Mouse (Mus musculus) gastrocnemius, postnatal 14 days (tissue): ENCODE measurements around the gene Scn2b. TPM values are rescaled to one million over a fixed set of nuclear protein-coding genes. Genes with fewer than 3 reads are reported as not detected.

ENCODE experiments used
- DNase-seq: peaks from one replicate; pipeline ENCODE4 v3.0.0; 2021; ENCODE audit warnings: mixed read lengths
- intact Hi-C: fragments of 180-260 bp; cut with DNase I; formaldehyde crosslinking; loops from one replicate; pipeline ENCODE4 v1.15.1; 2025; ENCODE audit warnings: low total_unique reads
- long read RNA-seq, 2 experiments: library from polyadenylated mRNA; stranded (forward); transcript quantifications; one replicate each; pipeline ENCODE4 v2.0.0; 2021
- total RNA-seq, 2 experiments: library from RNA; stranded (reverse); gene quantifications; 2 replicates each; pipeline ENCODE4 v1.2.3; 2021

Gene Scn2b
- 1 to 10 TPM; 1.9 to 2.6 TPM for total RNA-seq
- long read RNA-seq, experiment 1: 0 reads
- long read RNA-seq, experiment 2, partial matches to known transcripts: 0 of 1 reads
- long read RNA-seq, experiment 2, other reads (novel, unspliced or antisense): 1 of 1 reads

DNA sequence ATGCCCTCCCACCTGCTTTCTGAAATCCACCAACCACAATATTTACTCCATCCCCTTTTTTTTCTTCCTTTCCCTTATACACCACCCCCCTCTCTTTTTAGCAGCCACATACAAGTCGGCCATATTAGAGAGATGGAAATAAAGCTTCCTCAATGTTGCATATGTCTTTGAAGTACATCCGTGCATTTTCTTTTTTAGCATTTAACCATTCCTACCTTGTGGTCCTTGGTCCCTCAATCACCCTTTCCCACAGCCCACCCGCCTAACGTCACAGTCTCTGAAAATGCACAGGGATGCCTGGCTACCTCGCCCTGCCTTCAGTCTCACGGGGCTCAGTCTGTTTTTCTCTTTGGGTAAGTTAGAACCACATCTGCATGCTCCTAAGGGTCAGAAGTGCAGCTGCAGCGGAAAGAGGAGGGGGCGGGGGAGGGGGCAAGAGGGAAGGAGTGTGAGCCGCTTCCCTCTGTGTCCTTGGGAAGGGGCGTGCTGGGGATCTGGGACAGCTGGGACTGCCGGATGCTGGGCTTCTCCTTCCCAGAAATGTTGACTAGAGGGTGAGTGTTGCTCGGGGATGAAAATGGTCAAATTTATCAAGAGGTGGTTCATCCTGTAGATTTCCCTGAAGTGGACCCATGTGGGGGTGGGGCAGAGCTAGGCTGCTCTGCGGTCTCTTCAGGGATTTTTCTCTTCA, at the start of gene Scn2b:
TSS of gene Scn2b (plus strand) at position 42 of the 691 bp plus-strand sequence.
- intact Hi-C loops: no loop called here
- no peak for DNase-seq

DNA sequence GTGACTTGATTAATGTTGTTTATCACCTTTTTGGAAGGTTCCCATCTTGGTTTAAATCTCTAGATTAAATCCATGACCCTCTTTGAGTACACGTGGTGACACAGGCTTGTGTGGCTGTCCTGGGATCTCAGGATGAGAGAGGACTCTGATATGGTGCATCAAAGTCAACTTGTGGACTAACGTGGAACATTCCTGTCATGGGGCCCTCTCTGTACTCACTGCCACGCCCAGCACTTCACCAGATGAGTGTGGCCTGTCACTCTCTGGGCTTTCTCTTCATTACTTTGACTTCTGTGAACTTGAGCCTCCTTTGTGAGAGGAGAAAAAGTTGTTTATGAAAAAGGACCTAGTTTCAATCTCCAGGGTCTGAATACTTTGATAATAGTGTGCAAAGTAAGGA, 45.8 kb upstream of the Scn2b start:
- DNase-seq: no peak
- intact Hi-C loops: no loop called here

DNA sequence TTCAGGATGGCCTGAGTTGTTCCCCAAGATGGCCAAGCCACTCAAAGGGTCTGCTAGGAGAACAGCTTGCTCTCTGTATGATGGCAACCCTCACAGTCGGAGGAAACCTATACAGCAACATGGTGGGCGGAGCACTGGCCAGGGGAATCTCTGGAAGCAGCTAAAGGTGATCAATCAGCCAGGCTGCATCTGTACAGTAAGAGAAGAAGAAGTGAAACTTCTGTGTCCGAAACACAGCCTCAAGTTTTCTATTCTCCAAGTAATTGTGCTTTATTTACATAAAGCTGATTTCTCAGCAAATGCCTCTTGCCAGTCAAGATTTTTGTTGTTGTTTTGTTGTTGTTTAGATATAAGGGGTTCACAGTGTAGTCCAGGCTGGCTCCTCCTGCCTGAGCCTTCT, 39.7 kb upstream of the Scn2b start:
- DNase-seq: no peak

DNA sequence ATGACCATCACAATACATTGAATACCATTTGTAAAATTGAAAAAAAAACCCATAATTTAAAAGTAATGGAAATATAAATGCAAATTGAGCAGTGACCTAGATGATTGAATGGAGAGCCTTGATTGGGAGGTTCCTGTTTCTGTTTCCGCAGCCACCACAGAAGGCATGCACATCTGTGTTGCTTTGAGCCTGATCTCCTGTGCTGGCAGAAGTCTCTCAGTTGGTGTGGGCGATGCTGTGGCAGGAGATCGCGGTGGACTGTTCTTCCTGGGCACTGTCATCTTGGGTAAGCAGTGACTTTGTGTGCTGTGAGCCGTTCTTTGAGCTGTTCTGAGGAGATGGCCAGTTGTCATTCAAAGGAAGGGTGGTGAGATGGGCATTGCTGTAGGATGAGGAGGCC, 38.6 kb upstream of the Scn2b start, which contains the start of gene Jaml:
TSS of gene Jaml (plus strand) at position 173 of the 400 bp plus-strand sequence.
- no peak for DNase-seq
- intact Hi-C loops: no loop called here

More for the DNA sequence above, 39.7 kb upstream of the Scn2b start:
- intact Hi-C loops: no loop called here

DNA sequence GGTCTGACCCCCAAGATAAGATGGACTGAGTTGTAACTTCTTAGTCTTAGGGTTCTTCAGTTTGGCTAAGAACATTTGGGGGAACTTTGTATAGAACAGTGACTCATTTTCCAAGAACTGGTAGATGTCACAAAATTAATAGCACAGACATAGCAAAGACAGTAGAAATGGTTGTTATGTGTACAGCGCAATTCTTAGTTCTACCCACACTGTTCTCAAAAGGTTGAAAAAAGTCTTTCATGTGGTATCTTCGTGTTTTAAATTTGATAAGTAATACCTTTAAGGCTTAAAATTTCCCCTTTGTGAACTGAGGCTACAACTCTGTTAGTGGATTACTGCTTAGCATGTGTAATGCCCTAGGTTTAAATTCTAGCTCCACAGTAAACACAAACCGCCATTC, 34.5 kb upstream of the Scn2b start:
- DNase-seq: no peak
- intact Hi-C loops: no loop called here

DNA sequence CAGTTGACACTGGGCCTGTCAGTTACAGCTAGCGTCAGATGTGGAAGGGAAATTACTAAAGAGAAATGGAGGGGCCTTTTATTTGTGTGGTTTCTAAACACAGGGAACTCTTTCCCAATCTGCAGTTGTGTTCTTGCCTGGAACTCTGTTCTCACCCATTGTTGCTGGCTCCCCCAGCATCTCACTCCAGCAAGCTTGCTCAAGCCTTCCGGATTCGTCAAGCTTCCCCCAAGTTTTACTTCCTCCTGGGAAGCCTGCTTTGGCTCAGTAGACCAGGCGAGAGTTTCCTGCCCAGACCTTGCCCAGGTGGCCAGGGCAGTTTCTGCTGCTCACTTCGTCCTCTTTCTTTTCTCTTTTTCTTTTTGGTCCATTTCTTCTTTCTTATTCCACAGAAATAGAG, 33.0 kb upstream of the Scn2b start:
- no peak for DNase-seq
- intact Hi-C loops: no loop called here

DNA sequence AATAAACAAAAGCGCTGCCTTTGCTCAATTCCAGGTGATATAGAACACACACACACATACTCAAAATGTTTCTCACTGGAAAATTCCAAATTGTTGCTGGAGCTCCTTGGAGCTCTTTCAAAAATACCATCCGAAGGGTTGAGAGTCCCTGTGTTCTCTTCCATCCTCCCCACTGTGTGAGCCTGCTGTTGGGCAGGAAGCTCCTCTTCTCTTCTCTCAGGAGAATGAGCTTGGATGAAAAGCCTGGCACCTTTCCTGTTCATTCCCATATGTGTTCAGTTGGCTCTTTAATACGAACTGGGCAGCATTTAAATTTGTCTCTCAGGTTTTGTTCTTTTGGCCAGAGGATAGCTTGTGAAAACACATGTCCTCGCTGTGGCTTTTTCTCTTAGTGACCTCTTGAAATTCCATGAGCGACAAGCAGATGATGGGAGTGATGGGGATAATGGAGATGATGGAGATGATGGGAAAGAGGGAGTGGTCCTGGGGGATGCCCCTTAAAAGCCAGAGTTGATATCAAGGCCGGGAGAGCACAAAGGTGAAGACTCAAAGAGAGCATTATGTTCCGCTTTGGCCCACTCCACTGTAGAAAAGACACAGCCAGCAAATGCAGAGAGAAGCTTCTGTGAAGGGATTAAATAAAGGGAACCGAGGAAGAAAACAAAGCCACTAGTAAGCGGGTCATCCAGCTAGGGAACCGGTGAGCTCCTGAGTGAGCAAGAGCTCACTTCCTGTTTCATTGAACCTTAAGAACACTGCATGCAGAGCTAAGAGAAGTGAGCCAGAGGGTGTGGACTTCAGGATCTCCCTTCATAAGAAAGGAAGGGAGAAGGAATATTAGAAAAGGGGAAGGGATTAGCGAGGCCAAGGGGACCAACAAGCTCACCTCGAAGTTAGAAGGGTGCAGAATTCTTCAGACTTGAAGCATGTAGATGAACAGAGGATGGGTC, 31.6 kb upstream of the Scn2b start:
- DNase-seq: no peak
- intact Hi-C loops: no loop called here

DNA sequence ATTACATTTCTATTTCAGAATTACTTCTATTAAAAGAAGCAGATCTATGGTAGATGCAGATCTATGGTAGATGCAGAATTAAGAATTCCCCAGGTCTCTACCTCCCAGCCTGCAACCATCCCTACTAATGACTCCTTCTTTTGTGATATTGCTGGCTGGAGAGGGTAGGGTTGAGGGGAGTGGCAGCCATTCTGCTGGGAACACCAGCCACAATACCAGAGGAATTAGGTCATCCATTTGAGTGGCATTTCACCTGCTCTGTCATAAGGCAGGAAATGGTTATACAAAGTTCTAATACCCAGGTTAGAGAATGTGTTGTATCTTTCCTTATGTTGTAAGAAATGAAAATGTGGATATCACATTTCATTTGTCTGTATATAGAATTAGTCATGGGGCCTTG, 29.5 kb upstream of the Scn2b start:
- DNase-seq: no peak

DNA sequence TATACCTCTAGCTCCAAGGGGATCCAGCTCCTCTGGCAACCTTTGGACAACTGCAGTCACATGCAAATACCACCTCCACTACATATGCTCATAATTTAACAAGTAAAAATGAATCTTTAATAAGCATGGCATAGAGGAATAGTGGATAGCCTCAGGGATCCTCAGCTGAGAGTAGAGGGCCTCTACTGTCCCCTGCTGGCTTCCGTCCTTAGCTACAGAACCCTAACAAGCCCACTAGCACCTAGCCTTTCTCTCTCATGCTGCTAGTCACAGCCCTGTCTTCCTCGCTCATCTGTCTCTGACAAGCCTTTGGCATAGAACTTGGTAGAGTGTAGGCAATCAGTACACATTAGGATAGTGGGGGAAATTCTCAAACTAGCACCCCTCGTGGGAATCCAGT, 26.8 kb upstream of the Scn2b start:
- intact Hi-C loops: no loop called here
- no peak for DNase-seq

More for the DNA sequence above, 29.5 kb upstream of the Scn2b start:
- intact Hi-C loops: no loop called here

DNA sequence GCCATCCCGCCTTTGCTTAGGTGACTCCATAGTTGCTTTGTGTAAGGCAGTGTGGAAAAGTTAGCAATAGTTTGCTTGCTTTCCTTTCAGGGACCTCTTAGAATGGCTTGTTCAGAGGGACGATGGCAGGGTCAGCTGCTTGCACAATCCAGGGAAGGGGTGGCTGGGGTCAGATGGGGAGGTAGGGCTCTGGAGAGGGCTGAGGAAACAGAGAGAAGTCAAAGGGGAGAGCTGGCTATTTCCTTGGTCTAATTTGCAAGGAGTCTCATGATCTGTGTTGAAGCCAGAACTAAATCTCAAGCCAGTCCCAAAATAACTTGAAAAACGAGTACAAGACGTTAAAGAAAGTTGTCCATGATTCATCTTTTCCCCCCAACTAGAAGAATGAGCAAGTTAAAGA, 24.9 kb upstream of the Scn2b start:
- intact Hi-C loops: no loop called here
- DNase-seq: no peak

DNA sequence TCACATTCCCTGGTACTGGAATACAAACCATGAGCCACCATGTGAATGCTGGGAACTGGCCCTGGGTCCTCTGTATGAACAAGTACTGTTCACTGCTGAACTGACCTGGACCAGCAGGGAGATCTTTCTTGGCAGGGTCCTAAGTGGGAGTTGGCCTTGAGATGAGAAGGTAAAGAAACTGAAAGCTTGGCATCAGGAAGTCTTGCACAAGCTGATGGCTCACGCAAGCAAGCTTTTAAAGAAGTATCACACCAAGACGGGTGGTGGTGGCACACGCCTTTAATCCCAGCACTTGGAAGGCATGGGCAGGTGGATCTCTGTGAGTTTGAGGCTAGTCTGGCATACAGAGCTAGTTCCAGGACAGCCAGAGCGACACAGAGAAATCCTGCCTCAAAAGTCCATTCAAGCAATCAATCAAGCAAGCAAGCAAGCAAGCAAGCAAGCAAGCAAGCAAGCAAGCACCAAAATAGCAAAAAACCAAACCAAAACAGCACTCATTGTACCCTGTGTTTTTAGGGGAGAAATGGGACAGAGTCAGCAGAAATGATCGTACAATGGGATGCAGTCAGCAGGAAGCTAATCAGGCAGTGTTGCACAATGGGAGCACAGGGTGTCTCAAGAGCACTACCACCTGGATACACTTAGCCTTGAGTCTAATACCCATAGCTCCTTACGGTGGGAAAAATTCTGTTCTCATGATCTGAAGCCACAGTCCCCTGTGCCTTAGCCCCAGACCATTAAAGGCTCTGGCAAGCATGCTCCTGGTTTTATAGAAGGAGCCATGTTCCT, 22.2 kb upstream of the Scn2b start:
- DNase-seq: no peak
- intact Hi-C loops: no loop called here

DNA sequence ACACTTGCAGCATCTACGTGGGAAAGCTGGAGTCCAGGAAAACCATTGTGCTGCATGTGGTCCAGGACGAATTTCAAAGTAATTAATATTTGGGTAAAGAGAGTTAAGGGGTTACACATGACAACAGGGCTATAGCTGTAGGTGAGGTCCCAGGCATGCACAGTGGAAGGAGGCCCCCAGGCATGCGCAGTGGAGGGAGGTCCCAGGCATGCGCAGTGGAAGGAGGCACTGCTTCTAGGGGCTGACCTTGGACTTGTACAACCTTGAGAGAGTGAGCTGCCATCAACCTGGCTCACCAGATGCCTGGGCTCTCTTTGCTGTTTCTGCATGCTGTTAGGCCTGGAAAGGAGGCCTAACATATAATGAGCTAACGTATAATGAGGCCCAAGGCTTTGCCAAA, 19.7 kb upstream of the Scn2b start:
- no peak for DNase-seq
- intact Hi-C loops: no loop called here

DNA sequence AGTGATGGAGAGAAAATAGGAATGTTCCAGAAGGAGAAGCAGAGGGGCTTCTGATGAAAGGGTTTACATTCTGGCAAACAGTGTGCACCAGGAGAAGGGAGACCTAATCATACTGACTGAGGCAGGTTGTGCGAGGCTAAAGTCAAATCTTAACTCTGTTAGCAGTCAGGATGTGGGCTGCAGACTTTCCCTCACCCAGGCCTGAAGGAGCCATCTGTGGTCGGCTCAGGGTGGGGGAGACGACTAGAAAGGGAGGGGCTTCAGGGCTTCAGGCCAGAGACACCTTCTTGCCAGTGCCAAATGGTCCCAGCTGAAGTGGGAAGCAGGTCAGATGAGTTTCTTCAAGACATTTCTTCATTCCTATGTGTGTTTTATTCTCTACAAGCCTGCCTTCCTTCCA, 19.2 kb upstream of the Scn2b start:
- intact Hi-C loops: no loop called here
- DNase-seq: no peak

DNA sequence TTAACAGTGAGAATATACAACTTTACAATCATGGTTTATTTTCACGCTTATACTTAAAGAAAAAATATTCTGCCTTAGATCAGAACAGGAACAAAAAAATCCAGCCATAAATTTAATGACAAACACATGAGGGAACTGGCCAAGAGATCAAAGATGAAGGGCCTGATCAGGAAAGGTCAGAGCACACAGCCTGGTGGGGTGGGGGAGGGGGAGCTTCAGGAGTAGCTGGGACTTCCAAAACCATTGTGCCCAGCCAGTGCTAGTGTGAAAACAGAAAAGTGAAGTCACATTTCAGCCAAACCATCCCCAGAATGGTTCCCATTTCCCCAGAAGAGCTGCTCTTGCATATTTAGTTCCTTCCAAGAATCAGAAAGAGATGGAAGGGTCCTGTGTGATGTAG, 15.1 kb upstream of the Scn2b start:
- intact Hi-C loops: no loop called here
- no peak for DNase-seq

DNA sequence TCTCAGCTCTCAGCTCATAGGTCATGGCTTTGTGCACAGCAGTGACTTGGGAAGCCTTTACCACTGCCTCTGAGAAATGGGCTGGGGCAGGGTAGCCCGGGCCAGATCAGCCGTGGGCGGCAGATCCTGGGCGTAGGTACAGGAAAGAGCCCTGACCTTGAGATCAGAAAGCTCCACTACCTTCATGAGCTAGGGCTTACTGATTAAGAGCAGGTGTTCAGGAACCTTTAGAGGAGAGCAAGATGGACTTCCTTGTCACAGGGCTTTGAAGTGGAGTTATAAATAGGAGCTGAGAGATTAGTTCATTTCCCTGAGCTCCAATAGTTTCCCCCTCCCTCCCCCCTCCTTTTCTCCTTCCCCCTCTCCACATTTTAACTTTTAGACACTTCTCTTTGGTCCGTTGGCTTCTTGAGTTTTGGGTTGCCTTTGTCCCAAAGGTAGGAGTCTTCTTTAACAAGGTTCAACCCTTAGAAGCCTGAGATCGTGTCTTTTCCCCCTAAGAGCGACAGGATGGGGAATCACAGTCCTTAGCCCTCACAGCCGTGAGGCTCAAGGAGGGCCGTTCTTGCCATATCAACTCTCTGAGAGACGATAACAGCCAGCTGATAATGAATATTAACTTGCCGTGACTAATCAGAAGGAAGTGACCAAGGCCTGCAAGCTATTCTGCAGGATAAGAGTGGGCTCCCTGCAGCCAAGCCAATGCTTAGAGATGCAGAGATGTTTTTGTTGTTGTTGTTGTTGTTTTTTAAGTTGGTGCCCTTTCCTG, 14.2 kb upstream of the Scn2b start:
- DNase-seq: no peak
- intact Hi-C loops: no loop called here

DNA sequence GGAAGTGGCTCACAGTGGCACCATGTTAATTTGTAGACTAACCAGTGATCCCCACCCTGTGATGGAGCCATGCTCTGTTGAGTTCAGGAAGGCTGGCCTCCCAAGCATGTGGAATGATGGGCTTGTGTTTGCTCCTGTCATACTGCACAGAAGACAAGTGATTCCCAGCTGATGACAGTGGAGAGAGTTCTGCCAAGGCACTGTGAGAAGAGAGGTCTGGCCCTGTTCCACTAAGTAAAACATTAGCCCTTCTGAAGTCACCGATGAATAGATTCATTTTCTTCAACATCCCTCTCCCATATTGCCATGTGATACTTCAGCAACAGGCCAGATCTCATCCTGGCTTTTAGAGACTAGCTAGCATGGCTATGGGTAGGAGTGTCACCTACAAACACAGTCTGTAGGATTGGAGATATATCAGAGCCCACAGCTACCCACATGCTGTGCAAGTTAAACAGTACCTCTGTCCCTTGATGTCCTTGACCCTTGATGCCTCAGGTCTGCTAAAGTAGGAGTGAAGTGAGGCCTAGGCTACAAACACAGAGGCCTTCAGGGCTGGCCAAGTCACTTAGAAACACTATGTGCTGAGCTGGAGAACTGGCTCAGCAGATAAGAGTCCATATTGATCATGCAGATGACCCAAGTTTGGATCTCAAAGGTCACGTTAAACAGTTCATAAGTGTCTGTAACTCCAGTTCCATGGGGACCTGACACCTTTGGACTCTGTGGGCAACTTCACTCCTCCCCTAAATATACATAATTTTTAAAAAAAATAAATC, 11.8 kb upstream of the Scn2b start:
- intact Hi-C loops: no loop called here
- DNase-seq: no peak

DNA sequence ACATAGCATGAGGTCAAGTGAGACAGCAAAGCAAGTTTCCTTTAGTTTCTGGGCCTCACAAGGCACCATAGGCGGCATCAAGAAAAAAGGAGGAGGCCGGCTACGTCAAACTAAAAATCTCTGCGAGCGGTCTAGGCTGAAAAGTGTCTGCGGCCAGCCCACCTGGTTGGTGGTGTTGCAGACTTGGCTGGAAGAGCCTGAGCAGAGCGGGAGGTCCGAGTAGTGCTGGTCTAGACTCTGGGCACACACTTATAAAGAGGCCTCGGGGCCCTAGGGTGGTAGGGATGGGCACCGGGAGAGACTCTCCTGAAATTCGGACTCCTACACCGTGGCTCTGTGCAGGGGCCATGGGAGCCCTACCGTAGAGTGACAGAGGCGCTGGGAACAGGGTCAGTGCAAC, 1.9 kb upstream of the Scn2b start:
- no peak for DNase-seq
- intact Hi-C loops: no loop called here

DNA sequence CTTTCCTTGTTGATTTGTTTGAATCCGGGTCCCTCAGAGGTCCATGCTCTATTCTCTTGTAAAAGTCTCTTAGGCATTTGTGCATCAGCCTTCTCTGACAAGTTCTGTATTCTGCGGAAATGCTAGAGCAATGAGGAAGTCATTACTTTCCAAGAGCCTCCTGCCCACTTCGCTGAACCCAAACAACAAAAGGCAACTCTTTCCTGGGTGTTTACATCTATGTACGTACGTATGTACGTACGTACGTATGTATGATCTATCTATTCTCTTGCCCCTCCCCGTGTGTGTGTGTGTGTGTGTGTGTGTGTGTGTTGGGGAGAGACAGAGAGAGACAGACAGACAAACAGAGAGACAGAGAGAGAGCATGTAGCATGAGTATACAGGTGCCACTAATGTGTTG, 763 bp upstream of the Scn2b start:
- DNase-seq: no peak
- intact Hi-C loops: no loop called here
